Mouse (Mus musculus) ES-E14 (cell line): ENCODE measurements around the gene Hormad2.

Experiments used
- MAFK ChIP-seq: IDR thresholded peaks from 2 replicates; pipeline ENCODE4 v1.6.1; 2014; ENCODE audit warnings: mild to moderate bottlenecking, low read depth, low read length, inconsistent platforms; ENCODE audit not compliant: insufficient read depth
- ZC3H11A ChIP-seq: IDR thresholded peaks from 2 replicates; pipeline ENCODE4 v1.6.1; 2012; ENCODE audit warnings: low read depth, mild to moderate bottlenecking, inconsistent platforms, low read length, borderline replicate concordance

DNA sequence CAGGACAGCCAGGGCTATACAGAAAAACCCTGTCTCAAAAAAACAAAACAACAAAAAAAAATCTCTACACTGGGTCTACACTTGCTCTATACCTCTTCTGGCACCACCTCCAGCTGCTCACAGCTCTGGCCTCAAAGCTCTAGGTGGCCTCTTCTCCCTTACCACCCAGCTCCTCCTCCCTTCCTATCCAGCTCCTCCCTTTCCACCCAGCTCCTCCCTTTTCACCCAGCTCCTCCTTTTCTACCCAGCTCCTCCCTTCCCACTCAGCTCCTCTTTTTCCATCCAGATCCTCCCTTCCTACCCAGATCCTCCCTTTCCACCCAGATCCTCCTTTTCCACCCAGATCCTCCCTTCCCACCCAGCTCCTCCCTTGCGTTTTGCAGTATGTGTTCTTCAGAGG, 26.5 kb upstream of the Hormad2 start:
- TF ChIP-seq MAFK (no peak), ZC3H11A (no peak)
